Mouse (Mus musculus): ENCODE results near the gene Rftn1.

DNA sequence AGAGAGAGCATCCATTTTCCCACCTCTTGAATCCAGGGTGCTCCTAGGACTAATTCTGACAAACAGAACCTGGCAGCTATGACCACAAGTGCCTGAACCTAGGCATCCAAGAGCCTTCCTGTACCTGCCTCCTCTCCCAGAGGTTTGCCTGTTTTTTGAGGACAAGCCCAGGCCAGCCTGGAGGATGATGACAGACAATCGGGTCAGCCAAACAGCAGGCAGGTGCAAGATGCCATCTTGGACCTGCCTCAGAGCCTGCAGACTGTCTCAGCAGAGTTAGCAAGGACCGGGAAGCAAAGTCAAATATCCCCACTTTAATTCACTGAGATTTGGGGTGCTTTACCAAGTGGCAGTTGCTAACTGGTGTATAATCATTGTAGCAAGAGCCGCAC lies 170.7 kb downstream of the Rftn1 start:
- TF ChIP-seq CTCF (IDR thresholded peaks at IDR 0.05; ENCODE audit: extremely low read depth, insufficient read depth, low read length) = no peak
- TF ChIP-seq POLR2A (IDR thresholded peaks at IDR 0.05; ENCODE audit: extremely low read depth, insufficient read depth, low read length) = no peak
